Mouse (Mus musculus) ES-Bruce4 (cell line): Measurements from ENCODE around the gene Mblac2. TPM values are rescaled to one million over a fixed set of nuclear protein-coding genes. Genes with fewer than 3 reads are reported as not detected.
A peak's percentile ranks its signal among the peaks of the same experiment; 100 is the strongest.

ENCODE experiments used
- H3K27ac ChIP-seq: 2 replicates; pipeline ENCODE4 v1.5.1; 2012; ENCODE audit warnings: low read length, inconsistent platforms; ENCODE audit not compliant: insufficient read depth
- H3K27me3 ChIP-seq: 2 replicates; pipeline ENCODE4 v1.6.1; 2012; ENCODE audit warnings: mild to moderate bottlenecking, low read length, inconsistent platforms; ENCODE audit not compliant: control insufficient read depth, poor library complexity, insufficient read depth, severe bottlenecking
- H3K36me3 ChIP-seq: 2 replicates; pipeline ENCODE4 v1.6.1; 2012; ENCODE audit warnings: inconsistent platforms, mild to moderate bottlenecking, low read length, moderate library complexity; ENCODE audit not compliant: control insufficient read depth, poor library complexity, insufficient read depth, severe bottlenecking
- H3K4me1 ChIP-seq: one replicate; pipeline ENCODE4 v1.8.1; 2011; ENCODE audit warnings: low read length; ENCODE audit not compliant: control insufficient read depth, insufficient read depth
- H3K4me3 ChIP-seq: 2 replicates; pipeline ENCODE4 v1.5.1; 2011; ENCODE audit warnings: low read depth, mild to moderate bottlenecking, low read length
- H3K9ac ChIP-seq: 2 replicates; pipeline ENCODE4 v1.6.1; 2012; ENCODE audit warnings: low read depth, mild to moderate bottlenecking, inconsistent platforms; ENCODE audit not compliant: poor library complexity, severe bottlenecking
- H3K9me3 ChIP-seq: replicated peaks from 2 replicates; pipeline ENCODE4 v1.6.1; 2012; ENCODE audit warnings: mild to moderate bottlenecking, low read length, inconsistent platforms; ENCODE audit not compliant: control insufficient read depth, poor library complexity, insufficient read depth, severe bottlenecking
- CTCF ChIP-seq: IDR thresholded peaks from one replicate; pipeline ENCODE4 v1.8.1; 2011; ENCODE audit warnings: low read depth, low read length
- EP300 ChIP-seq: IDR thresholded peaks from 2 replicates; pipeline ENCODE4 v1.6.1; 2011; ENCODE audit warnings: low read depth, low read length; ENCODE audit not compliant: insufficient read depth
- POLR2A ChIP-seq: IDR thresholded peaks from one replicate; pipeline ENCODE4 v1.8.1; 2011; ENCODE audit warnings: low read length; ENCODE audit not compliant: insufficient read depth
- polyA plus RNA-seq: library from polyadenylated mRNA; stranded (reverse); fragments of >200 nt; gene quantifications from 2 replicates; pipeline ENCODE4 v1.2.4, GENCODE M21; 2011; ENCODE audit warnings: low read depth; ENCODE audit not compliant: missing spikeins, insufficient read depth, insufficient read length

Mblac2 gene
- polyA plus RNA-seq, 1 experiment = 2.3 TPM

- Histone ChIP-seq H3K4me3 (no peak overlapping the region), H3K27me3 (no peaks in the 10 kb centered on the region), H3K4me1 (no peaks in the 10 kb centered on the region), H3K9me3 (no peaks in the 10 kb centered on the region), H3K9ac (no peak overlapping the region), H3K27ac (no peak overlapping the region), H3K36me3 (no peaks in the 10 kb centered on the region)
- TF ChIP-seq EP300 (no peak), POLR2A (no peak), CTCF (no peak)
Observed at GRCm38 (mm10) chr13:81760379-81760778, 49.2 kb downstream of the Mblac2 start.

GRCm38 (mm10) chr13:81761566-81762186 lies 50.5 kb downstream of the Mblac2 start:
- Histone ChIP-seq H3K36me3 (no peaks in the 10 kb centered on the region), H3K9ac (no peak overlapping the region), H3K9me3 (no peaks in the 10 kb centered on the region), H3K27ac (no peak overlapping the region), H3K27me3 (no peaks in the 10 kb centered on the region), H3K4me1 (no peaks in the 10 kb centered on the region), H3K4me3 (no peak overlapping the region)
- TF ChIP-seq EP300 (no peak), POLR2A (no peak)

GRCm38 (mm10) chr13:81764173-81764572 lies 53.0 kb downstream of the Mblac2 start:
- no peaks in the 10 kb centered on the region for H3K27me3 ChIP-seq
- no peaks in the 10 kb centered on the region for H3K36me3 ChIP-seq
- no peak overlapping the region for H3K4me3 ChIP-seq
- no peaks in the 10 kb centered on the region for H3K4me1 ChIP-seq
- no peaks in the 10 kb centered on the region; the same call in 1 of the 2 replicates for H3K9me3 ChIP-seq
- no peak overlapping the region for H3K27ac ChIP-seq
- TF ChIP-seq POLR2A = no peak
- TF ChIP-seq EP300 = no peak
- no peak for TF ChIP-seq CTCF
- no peak overlapping the region for H3K9ac ChIP-seq

GRCm38 (mm10) chr13:81767038-81767659 lies 56.0 kb downstream of the Mblac2 start:
- no peaks in the 10 kb centered on the region for H3K27me3 ChIP-seq
- no peaks in the 10 kb centered on the region for H3K36me3 ChIP-seq
- no peak overlapping the region for H3K4me3 ChIP-seq
- H3K9me3 ChIP-seq = no peaks in the 10 kb centered on the region; the same call in 1 of the 2 replicates
- no peak overlapping the region for H3K9ac ChIP-seq
- no peaks in the 10 kb centered on the region for H3K4me1 ChIP-seq
- no peak for TF ChIP-seq EP300
- TF ChIP-seq CTCF = peak; percentile 84
- TF ChIP-seq POLR2A = no peak
- H3K27ac ChIP-seq = no peak overlapping the region

- Histone ChIP-seq H3K9me3 (no peaks in the 10 kb centered on the region), H3K36me3 (no peaks in the 10 kb centered on the region), H3K4me1 (no peaks in the 10 kb centered on the region), H3K27me3 (no peaks in the 10 kb centered on the region), H3K4me3 (no peak overlapping the region), H3K9ac (no peak overlapping the region), H3K27ac (no peak overlapping the region)
- no peak for TF ChIP-seq CTCF
- TF ChIP-seq EP300 = no peak
- TF ChIP-seq POLR2A = no peak
Observed at GRCm38 (mm10) chr13:81776217-81776616, 65.1 kb downstream of the Mblac2 start.

GRCm38 (mm10) chr13:81782475-81782874 lies 71.3 kb downstream of the Mblac2 start:
- peak overlapping the region; percentile 51 for H3K4me3 ChIP-seq
- peak overlapping the region; percentile 88 for H3K9ac ChIP-seq
- TF ChIP-seq EP300 (no peak), POLR2A (no peak), CTCF (no peak)
- H3K9me3 ChIP-seq = no peaks in the 10 kb centered on the region
- peaks cover 6% of the 10 kb centered on the region; the same call in 1 of the 2 replicates for H3K36me3 ChIP-seq
- no peaks in the 10 kb centered on the region for H3K4me1 ChIP-seq
- no peak overlapping the region for H3K27ac ChIP-seq
- no peaks in the 10 kb centered on the region for H3K27me3 ChIP-seq
